Mouse (Mus musculus): ENCODE measurements at regions not wholly inside any gene's neighbourhood (a gene's known extent, or its start where the extent isn't known, plus 50 kb on each side); places are given as distances from the start of the nearest gene placed in this dataset.

DNA sequence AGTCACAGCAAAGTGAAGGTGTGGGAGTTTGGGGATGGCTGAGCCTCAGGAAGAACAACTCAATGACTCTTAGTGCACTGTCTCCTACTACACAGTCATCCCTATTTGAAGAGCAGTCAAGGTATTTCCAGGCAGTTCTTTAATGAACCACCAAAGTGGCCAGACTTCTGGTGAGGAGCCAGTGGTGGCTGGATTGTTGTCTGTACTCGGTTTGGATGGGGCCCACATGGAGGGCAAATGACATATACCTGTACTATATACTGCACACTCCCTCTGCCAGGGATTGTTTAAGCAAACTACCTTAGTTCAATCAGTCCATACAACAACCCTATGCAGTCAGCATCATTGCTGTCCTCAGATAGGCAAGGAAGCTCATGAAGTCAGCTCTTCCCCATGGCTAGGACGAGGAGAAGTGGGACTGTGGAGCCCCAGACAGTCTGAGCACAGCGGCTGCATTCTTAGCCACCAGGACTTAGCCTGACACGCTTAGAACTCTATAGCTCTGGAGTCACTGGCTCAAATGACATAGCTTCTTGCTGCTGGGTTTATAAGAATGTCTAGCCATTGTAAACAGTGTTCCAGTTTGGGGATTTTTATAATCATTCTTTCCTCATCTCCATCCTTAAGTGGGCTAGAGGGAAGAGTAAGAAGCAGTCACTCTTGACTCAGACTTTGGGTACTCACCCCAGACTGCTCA, 72.8 kb upstream of the Boc start:
- Histone ChIP-seq H3K4me1 (ENCODE audit: control insufficient read depth, insufficient read depth, low read length) (peaks cover 20% of the 10 kb centered on the region), H3K27ac (ENCODE audit: insufficient read depth, low read length) (peak overlapping the region; percentile 51), H3K4me3 (ENCODE audit: insufficient read depth, low read length) (no peak overlapping the region)
- no peak for TF ChIP-seq POLR2A (IDR thresholded peaks at IDR 0.05; ENCODE audit: low read depth, low read length)
- TF ChIP-seq CTCF (IDR thresholded peaks at IDR 0.05; ENCODE audit: borderline replicate concordance, insufficient read depth, low read length) = no peak

DNA sequence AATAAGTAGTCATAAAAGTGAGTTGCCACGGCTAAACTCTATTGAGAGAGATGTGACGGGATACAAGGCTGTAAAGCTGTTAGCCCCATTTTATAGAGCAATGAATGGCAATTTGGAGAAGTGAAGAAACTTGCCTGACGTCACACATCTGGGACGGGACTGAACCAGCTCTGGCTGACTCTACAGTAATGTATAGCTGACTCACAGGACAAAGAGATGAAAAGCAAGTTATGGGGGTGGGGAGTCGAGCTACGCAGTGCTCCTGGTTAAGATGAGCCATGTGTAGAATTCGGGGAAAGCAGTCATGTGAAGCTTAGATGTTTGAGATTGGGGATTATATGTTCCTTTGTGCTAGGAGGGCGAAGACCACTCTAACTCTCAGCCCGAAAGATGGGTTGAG, 72.2 kb upstream of the Boc start:
- Histone ChIP-seq H3K4me3 (ENCODE audit: insufficient read depth, low read length) (no peak overlapping the region), H3K4me1 (ENCODE audit: control insufficient read depth, insufficient read depth, low read length) (peaks cover 20% of the 10 kb centered on the region), H3K27ac (ENCODE audit: insufficient read depth, low read length) (peak overlapping the region; percentile 51; the same call in 1 of the 2 replicates)
- no peak for TF ChIP-seq POLR2A (IDR thresholded peaks at IDR 0.05; ENCODE audit: low read depth, low read length)
- no peak for TF ChIP-seq CTCF (IDR thresholded peaks at IDR 0.05; ENCODE audit: borderline replicate concordance, insufficient read depth, low read length)

DNA sequence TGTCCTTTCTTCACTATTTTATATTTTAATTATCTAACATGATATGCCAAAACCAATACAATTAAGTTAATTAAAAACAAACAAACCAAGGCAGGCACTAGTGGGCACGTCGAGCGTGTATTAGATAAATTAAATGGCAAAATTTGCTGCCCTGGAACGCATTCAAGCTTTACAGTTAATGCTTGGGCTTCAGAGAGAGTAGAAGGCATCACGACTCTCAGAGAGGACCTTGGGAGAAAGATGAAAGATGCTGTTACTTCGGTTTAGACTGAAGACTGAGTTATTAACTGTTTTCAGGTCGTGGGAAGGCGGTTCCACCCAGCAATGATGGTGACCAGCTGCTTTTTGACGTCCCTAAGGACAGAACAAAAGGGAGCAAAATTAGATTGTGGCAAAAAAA, 71.7 kb upstream of the Boc start:
- peaks cover 20% of the 10 kb centered on the region for H3K4me1 ChIP-seq (ENCODE audit: control insufficient read depth, insufficient read depth, low read length)
- TF ChIP-seq POLR2A (IDR thresholded peaks at IDR 0.05; ENCODE audit: low read depth, low read length) = no peak
- peak overlapping the region; percentile 29; the same call in 1 of the 2 replicates for H3K27ac ChIP-seq (ENCODE audit: insufficient read depth, low read length)
- no peak overlapping the region for H3K4me3 ChIP-seq (ENCODE audit: insufficient read depth, low read length)

DNA sequence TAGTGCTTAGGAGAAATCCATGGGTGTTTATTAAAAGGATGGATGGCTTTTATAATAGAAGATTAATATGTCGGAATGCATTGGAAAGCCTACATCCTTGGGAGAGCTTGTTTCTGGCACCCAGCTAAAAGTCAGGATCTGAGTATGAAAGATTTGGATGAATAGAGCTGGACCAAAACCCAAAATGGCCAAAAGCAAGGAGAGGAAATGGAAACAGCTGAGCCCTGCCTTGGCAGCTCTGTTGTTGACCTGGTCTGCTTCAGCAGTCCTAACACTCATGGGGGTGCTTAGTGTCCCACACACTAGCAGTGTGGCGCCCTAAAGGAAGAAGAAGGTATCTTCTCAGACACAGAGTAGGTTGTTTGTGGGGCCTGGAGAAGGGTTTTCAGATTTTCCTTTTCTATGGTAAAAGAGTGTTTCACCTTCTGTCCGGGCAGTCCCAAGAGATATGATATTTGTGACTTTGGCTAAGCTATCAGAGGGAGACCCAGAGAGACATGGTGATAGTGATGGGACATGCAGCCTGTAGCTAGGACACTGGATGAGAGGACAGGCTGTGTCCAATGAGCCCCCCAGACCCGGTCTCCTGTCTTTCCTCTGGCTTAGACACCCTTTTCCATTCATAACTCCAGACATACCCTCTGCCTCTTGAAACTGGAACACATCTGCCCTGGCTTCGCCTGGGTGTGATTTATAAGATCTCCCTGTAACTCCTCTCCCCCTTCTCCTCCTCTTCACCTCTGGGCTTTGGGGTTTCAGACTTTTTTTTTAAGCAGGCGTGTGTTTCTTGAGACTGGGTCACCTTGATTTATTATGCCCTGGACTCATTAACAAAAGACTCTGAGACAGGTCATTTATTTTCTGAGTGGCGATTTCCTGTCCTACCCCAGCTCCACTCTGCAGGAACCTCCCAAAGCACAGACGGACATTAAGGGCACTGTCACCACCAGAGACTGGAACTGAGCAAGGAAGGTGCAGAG, 70.9 kb upstream of the Boc start:
- peaks cover 20% of the 10 kb centered on the region for H3K4me1 ChIP-seq (ENCODE audit: control insufficient read depth, insufficient read depth, low read length)
- H3K27ac ChIP-seq (ENCODE audit: insufficient read depth, low read length) = no peak overlapping the region

DNA sequence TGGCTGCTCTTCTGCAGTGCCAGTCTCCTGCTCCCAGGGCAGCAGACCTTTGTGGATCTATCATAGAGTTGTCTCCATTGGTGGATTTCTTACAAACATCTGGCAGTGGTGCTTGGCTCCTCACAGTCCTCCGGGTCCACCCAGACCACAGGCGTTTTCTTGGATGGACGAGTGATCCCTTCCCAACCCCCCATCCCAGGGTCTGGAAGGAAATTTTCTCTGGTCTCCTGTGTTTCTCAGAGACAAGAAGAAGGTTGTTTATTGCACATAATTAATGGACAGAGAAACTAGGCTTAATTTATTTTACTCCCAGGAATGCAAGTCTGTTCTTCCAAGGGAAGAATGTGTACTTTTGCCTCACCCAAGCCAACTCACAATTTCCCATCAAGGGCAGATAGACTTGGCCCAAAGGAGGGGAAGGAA, 67.2 kb upstream of the Boc start:
- H3K4me1 ChIP-seq (ENCODE audit: control insufficient read depth, insufficient read depth, low read length) = peaks cover 2% of the 10 kb centered on the region; the same call in 1 of the 2 replicates
- H3K27ac ChIP-seq (ENCODE audit: insufficient read depth, low read length) = no peak overlapping the region

More for the DNA sequence above, 70.9 kb upstream of the Boc start:
- TF ChIP-seq CTCF (IDR thresholded peaks at IDR 0.05; ENCODE audit: borderline replicate concordance, insufficient read depth, low read length) (no peak), POLR2A (IDR thresholded peaks at IDR 0.05; ENCODE audit: low read depth, low read length) (no peak)
- H3K4me3 ChIP-seq (ENCODE audit: insufficient read depth, low read length) = no peak overlapping the region

DNA sequence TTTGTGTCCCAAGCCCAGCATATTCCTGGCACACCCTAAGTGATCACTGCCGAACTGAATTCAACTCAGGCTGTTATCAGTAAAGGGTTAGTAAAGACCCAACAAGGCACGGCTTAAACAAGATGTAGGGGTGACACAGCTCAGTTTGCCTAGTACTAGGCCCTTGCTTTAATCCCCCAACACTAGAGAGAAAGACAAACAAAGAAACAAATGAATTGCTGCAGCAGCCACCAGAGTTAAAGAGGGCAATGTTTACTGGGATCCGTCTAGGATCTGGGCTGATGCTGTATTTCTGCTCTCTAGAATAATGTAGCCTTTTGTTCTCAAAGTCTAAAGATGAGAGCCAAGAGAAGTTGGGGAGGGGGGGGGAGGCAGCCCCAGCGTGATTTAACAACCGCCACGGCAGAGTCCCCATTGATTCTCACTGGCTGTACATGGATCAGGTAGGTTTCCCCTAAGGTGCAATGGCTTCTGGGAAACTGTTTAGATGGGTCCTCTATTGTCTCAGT, 66.5 kb upstream of the Boc start:
- no peaks in the 10 kb centered on the region for H3K4me1 ChIP-seq (ENCODE audit: control insufficient read depth, insufficient read depth, low read length)

More for the DNA sequence above, 67.2 kb upstream of the Boc start:
- no peak for TF ChIP-seq POLR2A (IDR thresholded peaks at IDR 0.05; ENCODE audit: low read depth, low read length)
- no peak overlapping the region for H3K4me3 ChIP-seq (ENCODE audit: insufficient read depth, low read length)

DNA sequence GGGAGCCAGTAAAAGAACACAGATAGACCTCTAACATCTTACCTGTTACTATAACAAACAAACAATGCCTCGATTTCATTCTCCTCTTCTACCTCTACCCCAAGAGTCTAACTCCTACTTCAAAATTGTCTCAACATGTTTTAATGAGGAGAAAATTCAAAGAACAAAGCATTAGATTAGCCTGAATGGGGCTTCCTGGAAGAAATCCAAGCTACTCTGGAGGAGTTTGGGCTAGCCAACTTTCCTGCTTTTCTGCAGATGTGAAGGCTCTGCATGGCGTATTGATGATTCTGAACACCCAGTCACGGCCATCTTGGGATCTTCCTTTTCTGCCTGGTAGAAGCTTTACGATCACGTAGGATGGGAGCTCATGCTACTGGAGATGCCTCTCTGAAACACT, 62.9 kb upstream of the Boc start:
- Histone ChIP-seq H3K4me3 (ENCODE audit: insufficient read depth, low read length) (no peak overlapping the region), H3K27ac (ENCODE audit: insufficient read depth, low read length) (no peak overlapping the region), H3K4me1 (ENCODE audit: control insufficient read depth, insufficient read depth, low read length) (no peaks in the 10 kb centered on the region)
- TF ChIP-seq CTCF (IDR thresholded peaks at IDR 0.05; ENCODE audit: borderline replicate concordance, insufficient read depth, low read length) = no peak
- no peak for TF ChIP-seq POLR2A (IDR thresholded peaks at IDR 0.05; ENCODE audit: low read depth, low read length)

More for the DNA sequence above, 66.5 kb upstream of the Boc start:
- no peak overlapping the region for H3K4me3 ChIP-seq (ENCODE audit: insufficient read depth, low read length)
- no peak for TF ChIP-seq CTCF (IDR thresholded peaks at IDR 0.05; ENCODE audit: borderline replicate concordance, insufficient read depth, low read length)
- H3K27ac ChIP-seq (ENCODE audit: insufficient read depth, low read length) = no peak overlapping the region

DNA sequence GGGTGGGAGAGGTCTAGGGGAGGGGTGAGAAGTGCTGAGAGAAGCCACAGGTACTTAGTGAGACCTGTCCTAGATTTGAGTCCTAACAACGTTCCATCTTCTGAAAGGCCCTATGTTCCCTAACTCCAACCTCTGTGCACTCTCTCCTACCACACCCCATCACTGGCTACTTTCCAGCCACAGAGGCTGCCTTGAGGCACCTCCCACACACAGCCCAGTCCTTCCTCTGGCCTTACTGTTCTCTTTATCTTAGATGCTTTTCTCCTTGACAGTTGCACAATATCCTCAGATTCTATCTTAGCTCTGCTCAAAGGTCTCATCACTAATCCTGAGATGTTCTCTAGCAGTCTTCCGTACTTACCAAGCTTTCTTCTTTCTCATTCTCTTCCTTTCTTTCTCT, 61.8 kb upstream of the Boc start:
- H3K4me3 ChIP-seq (ENCODE audit: insufficient read depth, low read length) = no peak overlapping the region
- TF ChIP-seq POLR2A (IDR thresholded peaks at IDR 0.05; ENCODE audit: low read depth, low read length) = no peak
- TF ChIP-seq CTCF (IDR thresholded peaks at IDR 0.05; ENCODE audit: borderline replicate concordance, insufficient read depth, low read length) = no peak
- no peaks in the 10 kb centered on the region for H3K4me1 ChIP-seq (ENCODE audit: control insufficient read depth, insufficient read depth, low read length)
- H3K27ac ChIP-seq (ENCODE audit: insufficient read depth, low read length) = no peak overlapping the region

DNA sequence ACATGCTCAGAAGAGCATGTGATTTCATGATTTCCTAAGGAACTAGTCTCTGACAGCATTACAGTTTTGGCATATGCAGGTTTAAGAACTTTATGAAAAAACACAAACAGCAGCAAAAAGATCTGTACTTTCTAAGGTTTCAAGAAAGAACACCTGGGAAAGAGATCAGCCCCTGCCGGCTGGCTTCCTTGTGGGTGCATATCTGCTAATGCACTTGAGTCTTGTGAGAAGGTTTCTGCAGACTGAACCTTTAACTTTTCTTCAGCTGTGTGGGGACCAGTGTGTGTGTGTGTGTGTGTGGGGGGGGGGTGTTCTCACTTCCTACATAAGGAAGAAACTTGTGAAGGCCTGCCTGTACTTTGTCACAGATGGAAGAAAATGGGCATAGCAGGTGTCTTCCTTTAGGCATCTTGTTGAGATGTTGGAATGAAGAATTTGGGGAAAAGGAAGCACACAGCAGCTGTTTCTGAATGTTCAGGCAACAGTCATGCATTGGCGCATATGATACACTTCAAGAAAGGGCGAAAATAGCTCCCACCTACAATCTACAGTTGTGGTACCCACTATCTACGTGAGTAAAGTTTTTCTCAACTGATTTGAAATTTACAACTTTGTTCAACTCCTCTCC, 60.9 kb upstream of the Boc start:
- H3K4me1 ChIP-seq (ENCODE audit: control insufficient read depth, insufficient read depth, low read length) = no peaks in the 10 kb centered on the region
- no peak overlapping the region for H3K4me3 ChIP-seq (ENCODE audit: insufficient read depth, low read length)
- H3K27ac ChIP-seq (ENCODE audit: insufficient read depth, low read length) = no peak overlapping the region
- TF ChIP-seq POLR2A (IDR thresholded peaks at IDR 0.05; ENCODE audit: low read depth, low read length) (no peak), CTCF (IDR thresholded peaks at IDR 0.05; ENCODE audit: borderline replicate concordance, insufficient read depth, low read length) (no peak)
